Mouse (Mus musculus) left cerebral cortex, postnatal 10 days (tissue): ENCODE measurements at regions not wholly inside any gene's neighbourhood (a gene's known extent, or its start where the extent isn't known, plus 50 kb on each side); places are given as distances from the start of the nearest gene placed in this dataset.
A peak's percentile ranks its signal among the peaks of the same experiment; 100 is the strongest.

Source experiments
- DNase-seq, 2 experiments: peaks; one replicate each; pipeline ENCODE4 v3.0.0; 2021 to 2022; ENCODE audit warnings: low spot score in 2 of 2, mixed read lengths in 1 of 2; ENCODE audit errors: extremely low spot score in 1 of 2
- intact Hi-C: fragments of 180-260 bp; cut with DNase I; formaldehyde crosslinking; loops from one replicate; pipeline ENCODE4 v1.15.1; 2025

DNA sequence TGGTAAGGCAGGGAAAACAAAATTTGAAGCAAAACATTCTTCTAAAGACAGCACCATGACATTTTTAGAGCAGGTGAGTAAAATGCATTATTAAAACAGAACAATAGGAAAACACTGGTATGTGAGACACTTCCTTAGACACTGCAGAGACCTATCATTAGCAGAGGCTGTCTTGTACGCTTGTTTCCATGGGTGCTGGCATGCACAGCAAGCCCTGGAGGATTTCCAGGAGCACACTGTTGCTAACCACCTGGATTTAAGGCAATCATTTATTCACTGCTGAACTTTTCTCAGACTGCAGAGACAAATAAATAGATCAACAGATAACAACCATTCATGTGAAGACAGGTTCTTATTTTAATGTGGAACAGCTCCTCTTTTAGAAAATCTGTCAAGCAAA lies 127.7 kb downstream of the Pros1 start:
- no peak for DNase-seq
- intact Hi-C loops, result no loop called here

DNA sequence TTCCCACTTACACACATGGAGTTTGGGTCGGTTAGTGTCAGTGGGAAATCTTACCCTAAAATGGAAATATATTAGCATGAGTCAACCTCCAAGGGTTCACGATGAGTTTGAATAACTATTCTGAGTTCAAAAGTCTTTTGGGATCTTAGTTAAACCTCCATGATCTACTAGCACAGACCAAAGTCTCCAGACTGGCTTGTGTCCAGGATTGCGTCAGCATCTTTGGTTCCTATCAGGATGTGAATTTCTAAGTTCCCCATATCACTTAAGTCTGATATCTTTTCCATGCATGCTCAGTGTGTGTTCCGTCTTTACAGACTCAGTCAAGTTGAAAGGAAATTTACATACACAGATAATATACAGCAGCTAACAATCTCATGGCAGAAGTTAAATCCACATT lies 128.5 kb downstream of the Pros1 start:
- no peak for DNase-seq
- intact Hi-C loops, result no loop called here

DNA sequence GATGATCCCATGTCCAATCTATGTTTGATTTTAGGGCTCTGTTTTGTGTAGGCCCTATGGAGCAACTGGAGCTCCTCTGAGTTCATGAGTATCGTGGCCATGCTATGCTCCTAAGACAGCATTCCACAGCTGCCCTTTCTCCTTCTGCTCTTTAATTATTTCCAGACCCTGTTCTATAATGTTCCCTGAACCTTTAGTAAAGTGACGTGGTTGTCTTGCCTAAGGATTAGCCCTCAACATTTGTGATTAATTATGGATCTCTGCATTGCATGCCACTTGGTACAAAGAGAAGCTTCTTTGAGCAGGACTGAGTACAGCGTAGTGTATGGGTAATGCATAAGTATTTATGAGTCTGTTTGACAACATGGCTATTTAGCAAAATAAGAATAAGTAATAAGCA lies 141.4 kb downstream of the Pros1 start:
- intact Hi-C loops, result no loop called here
- no peak for DNase-seq

DNA sequence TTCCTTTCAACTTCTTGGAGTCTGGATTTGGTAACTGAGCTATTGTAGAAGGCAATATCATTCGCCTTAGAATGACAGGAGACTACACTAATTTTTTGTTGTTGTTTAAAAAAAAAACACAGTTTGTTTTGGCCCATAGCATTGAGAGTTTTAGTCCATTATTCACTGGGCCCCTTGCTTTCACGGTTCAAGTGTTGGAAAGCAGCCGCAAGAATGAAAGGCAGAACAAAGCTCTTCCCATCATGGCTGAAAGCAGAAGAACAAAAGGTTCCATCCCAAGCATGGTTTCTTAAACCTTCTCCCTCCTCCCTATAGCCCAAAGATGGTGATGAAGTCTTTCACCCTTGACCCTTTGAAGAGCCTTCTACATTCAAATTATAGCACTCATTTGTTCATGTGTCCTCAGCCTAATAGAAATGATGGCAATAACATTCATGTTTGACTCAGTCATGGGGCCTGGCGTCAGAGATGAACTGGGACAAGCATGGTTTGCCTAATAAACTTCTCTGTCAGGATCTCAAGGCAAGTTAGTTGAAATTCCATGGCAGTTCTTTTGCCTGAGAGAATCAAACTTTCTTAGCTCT lies 157.1 kb downstream of the Pros1 start:
- intact Hi-C loops, result no loop called here
- DNase-seq, result no peak

DNA sequence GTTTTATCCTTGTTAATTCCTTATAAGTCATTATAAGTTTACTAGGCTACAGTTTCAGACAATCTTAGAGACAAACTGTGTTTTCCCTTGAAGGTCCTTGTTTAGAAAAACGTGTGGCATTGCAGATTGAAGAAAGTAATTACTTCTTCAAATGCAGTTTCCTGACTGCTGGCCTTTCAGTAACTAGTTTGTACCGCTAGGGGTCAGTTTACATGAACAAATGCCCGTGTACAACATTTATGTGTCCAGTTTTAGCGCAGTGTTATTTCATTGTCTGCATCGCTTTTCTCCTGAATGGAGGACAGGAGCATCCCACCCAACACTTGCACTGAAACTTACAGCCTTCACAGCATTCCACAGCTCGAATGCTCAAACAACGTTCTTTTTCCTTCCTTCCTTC lies 160.3 kb downstream of the Pros1 start:
- no peak for DNase-seq
- intact Hi-C loops, result no loop called here

DNA sequence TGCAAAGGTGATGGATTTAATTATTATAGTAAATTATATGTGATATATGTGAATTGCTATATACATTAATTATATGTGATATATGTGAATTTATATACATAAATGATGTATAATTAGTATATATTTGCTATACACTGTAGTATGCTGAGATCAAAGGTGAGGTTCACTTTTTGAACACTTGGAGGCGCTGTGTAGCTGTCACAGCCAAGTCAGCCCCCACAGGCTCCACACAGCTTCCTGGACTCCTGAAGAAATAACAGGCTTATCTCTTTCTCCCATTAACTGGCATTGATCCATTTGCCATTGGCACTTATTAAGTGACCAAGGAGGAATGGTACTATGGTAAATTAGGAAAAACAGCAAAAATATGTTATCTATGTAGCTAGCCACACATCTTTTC lies 162.0 kb downstream of the Pros1 start:
- DNase-seq, result peak; percentile 8 to 18
- intact Hi-C loops, result no loop called here

DNA sequence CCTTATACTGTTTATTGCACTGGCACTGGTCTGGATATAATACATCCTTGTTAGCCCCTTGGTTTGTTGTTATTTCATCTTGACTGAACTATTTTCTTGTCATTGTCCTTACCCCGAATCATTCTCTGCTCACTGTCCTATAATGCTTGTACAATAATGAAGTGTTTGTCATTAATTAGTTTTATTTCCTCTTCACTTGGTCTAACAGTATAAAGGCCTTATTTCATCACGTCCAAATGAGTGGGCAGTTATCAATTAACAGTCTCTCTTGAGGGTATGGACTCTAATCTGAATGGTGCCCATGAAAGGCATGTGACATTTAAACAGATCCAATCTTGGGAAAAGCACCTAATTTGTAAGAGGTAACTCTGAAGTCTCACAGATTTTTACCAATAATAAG lies 162.6 kb downstream of the Pros1 start:
- intact Hi-C loops, result no loop called here
- DNase-seq, result no peak

DNA sequence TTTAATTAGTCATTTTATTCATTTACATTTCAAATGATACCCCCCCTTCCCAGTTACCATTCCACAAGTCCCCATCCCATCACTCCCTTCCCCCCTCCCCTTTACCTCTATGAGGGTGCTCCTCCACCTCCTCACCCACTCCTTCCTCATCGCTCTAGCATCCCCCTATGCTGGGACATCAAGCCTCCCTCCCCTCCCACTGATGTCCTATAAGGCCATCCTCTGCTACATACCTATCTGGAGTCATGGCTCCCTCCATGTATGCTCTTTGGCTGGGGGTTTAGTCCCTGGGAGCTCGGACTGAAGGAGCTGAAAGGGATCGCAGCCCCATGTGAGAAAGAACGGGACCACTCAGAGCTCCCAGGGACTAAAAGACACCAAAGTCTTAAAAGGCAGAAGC lies 176.3 kb downstream of the Pros1 start:
- intact Hi-C loops, result no loop called here
- no peak for DNase-seq

DNA sequence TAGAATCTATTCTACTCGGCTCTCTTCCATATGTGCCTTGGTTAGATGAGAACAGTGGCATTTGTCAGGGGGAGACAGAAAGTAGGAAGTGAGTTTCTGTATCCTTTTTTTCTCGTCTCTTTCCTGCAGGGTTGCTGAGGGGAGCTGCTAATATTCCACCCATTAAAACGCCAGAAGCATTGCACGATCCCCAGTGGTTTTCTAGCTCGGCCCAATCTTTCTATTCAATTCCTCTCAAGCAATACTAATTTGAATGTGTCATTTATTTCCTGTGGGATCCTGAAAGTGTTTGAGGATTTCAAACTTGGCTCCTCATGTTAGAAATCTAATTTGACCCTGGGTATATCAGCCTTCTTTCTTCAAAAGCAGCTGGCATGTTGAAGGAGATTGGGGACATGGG lies 176.9 kb downstream of the Pros1 start:
- intact Hi-C loops, result no loop called here
- DNase-seq, result no peak

DNA sequence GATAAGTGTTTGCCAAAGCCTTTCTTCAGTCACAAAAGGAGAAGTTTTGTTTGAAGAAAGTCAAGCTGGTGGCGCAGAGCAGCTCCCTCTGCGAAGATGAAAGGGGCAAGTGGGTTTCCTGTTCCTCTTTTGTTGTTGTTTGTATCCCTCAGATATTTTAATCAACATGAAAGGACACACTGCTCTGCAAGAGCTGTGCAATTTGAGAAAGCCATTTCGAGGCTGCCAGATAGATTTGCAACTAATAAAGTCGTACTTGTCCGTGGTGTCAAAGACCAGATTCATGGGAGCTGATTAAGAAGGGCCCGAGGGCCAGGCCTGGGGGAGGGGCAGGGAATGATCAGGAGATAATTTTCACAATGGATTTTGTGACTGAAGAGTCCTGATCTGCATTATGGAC lies 177.7 kb downstream of the Pros1 start:
- intact Hi-C loops, result no loop called here
- no peak for DNase-seq

DNA sequence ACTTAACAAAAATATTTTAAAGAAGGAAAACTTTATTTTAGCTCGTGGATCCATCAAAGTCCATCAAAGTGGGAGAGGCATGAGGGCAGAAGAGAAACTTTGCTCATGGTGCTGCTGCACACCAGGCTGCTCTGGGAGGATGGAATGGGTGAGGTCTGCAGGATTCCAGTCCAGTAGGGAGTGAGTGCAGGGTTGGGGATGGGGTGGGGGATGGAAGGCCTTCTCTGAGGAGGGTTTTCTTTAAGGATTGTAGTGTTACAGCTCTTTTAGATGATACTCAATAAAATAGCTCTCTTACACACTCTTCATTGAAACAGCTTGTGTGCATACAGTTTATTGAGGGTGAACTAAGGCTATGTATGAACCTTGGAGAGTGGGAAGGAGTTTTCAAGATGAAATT lies 195.0 kb downstream of the Pros1 start:
- intact Hi-C loops, result no loop called here
- no peak for DNase-seq

DNA sequence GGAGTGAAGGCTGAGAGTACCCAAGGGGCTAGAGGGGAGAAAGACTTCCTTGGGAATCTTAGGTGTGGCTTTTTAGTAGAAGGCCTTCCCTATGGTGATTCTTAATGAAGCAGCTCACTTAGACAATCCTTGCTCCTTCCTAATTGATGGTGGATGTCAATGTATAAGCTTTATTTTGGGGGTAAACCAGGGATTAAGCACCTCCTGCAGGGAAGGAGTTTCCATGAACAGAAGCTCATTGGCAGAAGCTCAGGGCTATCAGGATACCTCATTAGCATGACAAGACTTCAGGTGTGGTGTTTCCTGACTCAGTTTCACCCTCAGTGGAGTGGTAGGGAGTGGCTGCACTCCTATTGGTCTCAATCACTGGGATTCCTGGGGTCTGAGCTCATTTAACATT lies 208.8 kb downstream of the Pros1 start:
- intact Hi-C loops, result no loop called here

DNA sequence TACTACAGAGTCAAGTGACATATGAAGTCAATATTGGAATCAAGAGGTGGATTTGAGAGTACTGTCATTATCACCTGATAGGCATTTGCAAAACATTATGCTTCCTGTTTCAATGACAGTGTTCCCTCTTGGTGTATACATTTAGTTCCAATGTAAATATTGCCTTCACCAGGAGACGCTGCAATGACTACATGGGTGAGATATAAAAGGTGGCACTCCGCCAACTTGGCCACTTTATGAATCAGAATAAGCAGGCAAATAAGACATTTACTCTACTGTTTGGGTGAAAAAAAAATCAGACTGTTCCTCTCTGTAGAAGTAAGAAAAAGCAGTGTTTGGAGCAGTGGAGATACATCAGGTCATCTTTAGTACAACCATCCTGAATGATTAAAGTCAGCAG lies 215.9 kb downstream of the Pros1 start:
- intact Hi-C loops, result no loop called here
- DNase-seq, result no peak

More for the DNA sequence above, 208.8 kb downstream of the Pros1 start:
- DNase-seq, result no peak

DNA sequence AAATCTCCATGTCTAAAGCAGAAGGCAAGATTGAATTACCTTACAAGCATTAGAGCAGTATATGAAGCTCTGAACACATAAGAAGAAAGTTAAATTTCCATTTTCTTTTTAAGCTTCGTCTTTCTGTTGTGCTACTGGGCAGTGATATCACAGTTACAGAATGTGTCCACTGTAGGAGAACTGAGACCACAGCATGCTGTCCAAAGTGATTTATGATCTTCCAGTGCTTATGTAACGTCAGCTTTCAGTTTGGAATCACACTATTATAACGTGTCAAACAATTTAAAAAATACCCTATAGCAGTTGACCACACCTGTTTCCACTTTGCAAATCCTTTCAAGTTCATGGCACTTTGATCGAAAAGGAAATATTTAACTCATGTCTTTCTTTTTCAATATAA lies 221.7 kb downstream of the Pros1 start:
- intact Hi-C loops, result no loop called here
- no peak for DNase-seq

DNA sequence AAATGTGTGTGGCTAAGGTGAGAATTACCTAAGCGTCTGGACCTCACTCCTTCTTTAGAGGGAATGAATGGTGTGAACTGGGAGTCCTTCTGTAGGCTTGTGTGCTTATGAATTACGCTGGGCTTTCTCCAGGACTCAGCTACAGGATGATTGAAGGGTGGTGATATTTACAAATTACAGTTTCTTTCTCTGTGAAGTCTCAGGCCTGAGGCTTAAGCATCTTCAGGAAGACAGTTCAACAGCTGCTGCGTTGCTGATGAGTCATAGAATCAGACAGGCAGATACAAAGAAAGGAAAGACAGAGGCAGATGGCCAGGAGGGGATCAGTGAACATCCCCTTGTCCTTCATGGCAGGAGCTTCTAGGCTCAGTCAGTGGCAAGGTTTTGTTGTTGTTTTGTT lies 227.3 kb downstream of the Pros1 start:
- intact Hi-C loops, result no loop called here
- DNase-seq, result no peak

DNA sequence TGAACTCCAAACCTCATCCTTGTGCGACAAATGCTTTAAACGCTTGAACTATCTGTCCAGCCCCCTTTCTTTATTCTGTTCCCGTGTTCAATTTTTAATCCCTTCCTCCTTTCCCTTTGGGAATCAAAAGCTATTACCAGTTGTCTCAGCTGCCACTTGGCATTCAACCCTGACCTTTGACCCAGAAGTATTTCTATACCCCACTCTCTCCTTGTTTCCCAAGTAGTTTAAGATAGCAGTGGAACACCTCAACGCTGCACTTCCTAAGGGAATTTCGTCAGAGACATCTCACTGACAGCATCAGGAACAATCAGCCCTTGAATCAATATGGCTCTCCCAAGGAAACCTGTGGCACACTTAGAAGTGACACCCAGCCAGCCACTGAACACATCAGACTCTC lies 229.1 kb downstream of the Pros1 start:
- DNase-seq, result no peak
- intact Hi-C loops, result no loop called here

DNA sequence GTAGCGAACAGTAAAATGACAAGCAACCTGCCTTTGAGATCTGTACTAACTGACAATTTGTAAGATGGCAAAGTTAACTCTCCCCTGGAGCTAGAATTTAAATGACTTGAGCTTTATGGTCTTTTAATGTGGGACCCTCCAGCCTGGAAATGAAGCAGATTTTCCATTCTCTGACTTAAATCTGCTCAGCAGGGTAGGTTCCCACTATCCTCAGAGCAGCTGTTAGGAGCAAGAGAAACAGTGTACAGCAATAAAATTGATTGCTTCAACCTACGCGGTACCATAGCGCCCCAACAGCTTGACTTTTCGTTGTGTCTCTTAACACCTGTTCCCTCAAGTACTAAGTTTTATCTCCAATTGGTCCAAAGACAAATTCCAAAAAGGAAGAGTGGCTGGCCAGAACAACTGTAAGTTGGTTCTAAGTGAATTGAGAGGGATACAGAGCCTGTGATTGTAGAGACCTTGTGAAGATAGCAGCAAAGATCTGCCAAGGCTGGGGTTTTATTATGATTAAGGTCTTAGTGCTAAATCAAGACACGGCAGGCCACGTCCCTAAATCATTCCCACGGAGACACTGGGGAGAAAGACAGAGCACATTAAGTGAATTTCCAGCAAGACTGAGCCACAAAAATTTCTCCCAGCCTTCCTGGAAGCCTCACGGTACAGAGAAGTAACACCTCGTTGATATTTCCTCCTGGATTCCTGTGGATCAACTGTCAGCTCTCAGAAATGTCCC lies 230.1 kb downstream of the Pros1 start:
- DNase-seq, result no peak
- intact Hi-C loops, result no loop called here

DNA sequence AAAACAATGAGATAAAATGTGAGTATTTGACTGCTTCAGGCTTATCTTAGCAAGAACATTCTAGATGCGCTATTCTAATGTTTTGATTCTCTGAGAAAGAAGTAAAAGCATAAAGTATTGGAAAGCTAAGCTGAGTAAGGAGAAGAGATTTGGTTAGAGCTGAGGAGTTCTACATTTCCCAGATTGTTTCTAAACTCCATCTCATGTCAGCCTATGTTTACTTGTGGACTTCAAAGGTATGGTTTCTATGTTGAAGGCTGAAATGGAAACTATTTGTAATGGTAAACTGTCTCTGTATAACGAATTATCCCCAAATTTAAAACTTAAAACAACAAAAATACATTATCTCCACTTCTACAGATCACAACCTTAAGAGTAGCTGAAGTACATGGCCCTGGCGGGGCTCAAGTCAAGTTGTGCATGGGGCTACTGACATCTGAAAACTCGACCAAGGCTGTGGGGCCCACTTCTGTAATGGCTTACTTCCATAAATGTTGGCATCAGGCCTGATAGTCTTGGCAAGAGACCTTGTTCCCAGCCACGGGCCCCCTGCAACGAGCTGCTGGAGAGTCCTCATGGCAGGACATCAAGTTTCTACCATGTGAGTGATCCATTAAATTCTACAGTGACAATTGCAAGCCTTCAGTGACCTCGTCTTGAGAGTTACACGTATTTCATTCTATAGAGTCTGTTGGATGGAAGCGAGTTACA lies 232.1 kb downstream of the Pros1 start:
- intact Hi-C loops, result no loop called here
- peak; percentile 11 to 23 for DNase-seq

DNA sequence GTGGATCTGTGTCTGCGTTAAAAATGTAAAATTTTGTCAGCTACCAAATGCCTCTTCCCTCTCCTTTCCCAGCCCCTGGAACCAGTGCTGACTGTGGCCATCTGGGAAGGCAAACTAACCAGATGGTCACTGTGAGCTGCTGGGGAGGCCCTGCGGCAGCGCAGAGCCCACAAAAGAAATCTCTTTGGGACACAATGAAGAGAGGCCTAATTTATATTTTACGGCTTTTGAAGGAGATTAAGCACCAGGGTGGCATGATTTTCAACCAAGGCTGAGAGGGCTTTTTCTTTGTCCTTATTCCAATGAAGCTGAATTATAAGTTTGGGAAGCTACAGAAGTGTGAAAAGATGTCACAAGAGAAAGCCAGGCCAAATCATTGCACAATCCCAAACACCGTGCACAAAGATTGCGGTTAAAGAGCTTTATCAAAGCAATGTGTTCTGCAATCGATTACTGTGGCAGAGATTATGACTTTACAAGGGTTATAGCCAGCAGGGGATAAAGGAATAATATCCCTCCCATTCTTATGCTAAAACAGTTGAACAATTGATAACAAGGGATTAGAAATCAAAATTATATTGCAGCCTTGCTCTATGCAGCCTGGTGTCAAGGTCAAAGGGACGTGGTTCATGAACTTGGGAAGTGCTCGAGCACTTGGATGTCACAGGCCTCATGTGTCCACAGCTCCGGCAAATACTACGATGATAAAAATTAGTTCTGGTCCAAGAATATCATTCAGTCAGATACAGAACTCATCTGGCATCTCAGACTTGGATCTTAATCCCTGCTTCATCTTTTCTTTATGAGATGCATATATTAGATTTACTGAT lies 237.6 kb downstream of the Pros1 start:
- DNase-seq, result peak in 1 of 2 experiments; percentile 17
- intact Hi-C loops, result no loop called here
